ENCODE assay signal across 21 mouse cellular contexts in genomic region chr16:95815206-95815731, GRCm38 (mm10).
A peak's percentile ranks its signal among the peaks of the same experiment; 100 is the strongest.
DNase-seq lines count a peak whose midpoint lies in the region; ATAC-seq and TF ChIP-seq lines count a peak whose summit lies in the region.
"Had no signal": no experiment of that assay in that cellular context is flagged by ENCODE, and none has a peak within 500 bp of the region (broad histone marks: within the 10 kb centered on the region; RNA-seq: fewer than 3 reads in every experiment).

No protein-coding gene starts in this region.

- dilution Hi-C loops in CH12.LX (cut with MboI; ENCODE audit: extremely low pct_ligation_motif_present, extremely low pct_unique_long_range_greater_than_20kb, low sequenced_read_pairs) = no loop called here

- H3K4me2 ChIP-seq in CH12.LX (ENCODE audit: insufficient read depth, low read depth, poor library complexity, severe bottlenecking) = peak overlapping the region; percentile 3; the same call in 1 of the 2 replicates
- H3K4me2 ChIP-seq in forebrain, embryonic 15.5 days (replicated peaks) = no peak overlapping the region
- no peak overlapping the region for H3K4me2 ChIP-seq in midbrain, embryonic 16.5 days (ENCODE audit: low read length)
- H3K4me2 ChIP-seq: heart, embryonic 15.5 days; hindbrain, embryonic 12.5 days; intestine, embryonic 15.5 days; limb, embryonic 13.5 days; liver, embryonic 11.5 days; midbrain, embryonic 15.5 days; neural tube, embryonic 12.5 days had no signal

- in situ Hi-C loops in CH12.LX (cut with MboI; ENCODE audit: low pct_ligation_motif_present, low pct_unique_long_range_greater_than_20kb, low sequenced_read_pairs) = loop anchor here (10.0 kb wide), 1 partner anchor 120 kb away; no protein-coding TSS in a partner anchor

- H3K4me1 ChIP-seq in CH12.LX (ENCODE audit: control insufficient read depth in 1 of 2, insufficient read depth in 2 of 2) = peaks cover 16 to 30% of the 10 kb centered on the region in 2 experiments
- 0 out of 2 replicates have a peak, but pooled peaks cover 3% of the 10 kb centered on the region for H3K4me1 ChIP-seq in forebrain, embryonic 15.5 days
- no peaks in the 10 kb centered on the region for H3K4me1 ChIP-seq in midbrain, embryonic 16.5 days (ENCODE audit: control insufficient read depth, insufficient read depth, low read length)
- H3K4me1 ChIP-seq: forebrain, embryonic 10.5 days; heart, embryonic 10.5 days; hindbrain, embryonic 12.5 days; midbrain, embryonic 15.5 days; neural tube, embryonic 12.5 days had no signal

- peaks cover 24% of the 10 kb centered on the region for H3K9me3 ChIP-seq in CH12.LX (replicated peaks; ENCODE audit: low read length)
- H3K9me3 ChIP-seq in forebrain, embryonic 15.5 days = no peaks in the 10 kb centered on the region
- H3K9me3 ChIP-seq in midbrain, embryonic 16.5 days (replicated peaks; ENCODE audit: control insufficient read depth, low read length, poor library complexity, severe bottlenecking) = no peaks in the 10 kb centered on the region
- H3K9me3 ChIP-seq: heart, embryonic 10.5 days; heart, embryonic 15.5 days; intestine, embryonic 15.5 days; midbrain, embryonic 15.5 days had no signal

- H3K9ac ChIP-seq in CH12.LX (ENCODE audit: insufficient read depth, low read depth) = no peak overlapping the region
- H3K9ac ChIP-seq in forebrain, embryonic 15.5 days (replicated peaks) = no peak overlapping the region
- no peak overlapping the region for H3K9ac ChIP-seq in midbrain, embryonic 16.5 days (ENCODE audit: low read depth, low read length)
- H3K9ac ChIP-seq: forebrain, postnatal 0 days; heart, embryonic 15.5 days; hindbrain, embryonic 12.5 days; intestine, embryonic 15.5 days; limb, embryonic 13.5 days; midbrain, embryonic 15.5 days; neural tube, embryonic 12.5 days had no signal

- DNase-seq in left cerebral cortex, postnatal 4 days = peak; percentile 34
- no peak for DNase-seq in left cerebral cortex, postnatal 14 days (ENCODE audit: low spot score in 2 of 2)
- DNase-seq in A20 (ENCODE audit: low read depth, low spot score) (peak; percentile 40), CH12.LX (ENCODE audit: extremely low read depth) (peak; percentile 75)
- DNase-seq in heart, postnatal 36 days = no peak
- DNase-seq: forebrain, postnatal 0 days; thymus, adult 18-20 months had no signal

- H3K79me2 ChIP-seq in CH12.LX (replicated peaks; ENCODE audit: control insufficient read depth, extremely low read depth, insufficient read depth, poor library complexity, severe bottlenecking) (no peaks in the 10 kb centered on the region), macrophage (ENCODE audit: inconsistent target) (no peaks in the 10 kb centered on the region)

- H3K27ac ChIP-seq in CH12.LX (ENCODE audit: insufficient read depth, low read depth) = no peak overlapping the region
- peak overlapping the region; percentile 58 for H3K27ac ChIP-seq in macrophage
- H3K27ac ChIP-seq in forebrain, embryonic 15.5 days (replicated peaks) = no peak overlapping the region
- H3K27ac ChIP-seq in midbrain, embryonic 16.5 days (ENCODE audit: low read length) = no peak overlapping the region
- H3K27ac ChIP-seq: forebrain, embryonic 10.5 days; heart, embryonic 10.5 days; heart, embryonic 15.5 days; hindbrain, embryonic 12.5 days; hindbrain, postnatal 0 days; intestine, embryonic 15.5 days; limb, embryonic 13.5 days; midbrain, embryonic 15.5 days; neural tube, embryonic 12.5 days; stomach, postnatal 0 days had no signal

- TF ChIP-seq POLR2A in CH12.LX (IDR thresholded peaks at IDR 0.05; ENCODE audit: low read depth, low read length) = no peak

- ATAC-seq in forebrain, embryonic 15.5 days (replicated peaks) = no peak
- ATAC-seq in midbrain, embryonic 16.5 days = no peak
- ATAC-seq: forebrain, postnatal 0 days; intestine, embryonic 15.5 days; midbrain, embryonic 15.5 days had no signal

- H3K36me3 ChIP-seq in CH12.LX (replicated peaks in 1 of 2; ENCODE audit: control insufficient read depth in 1 of 2, insufficient read depth in 1 of 2, low read length in 1 of 2) = no peaks in the 10 kb centered on the region
- no peaks in the 10 kb centered on the region for H3K36me3 ChIP-seq in macrophage (ENCODE audit: inconsistent target)
- H3K36me3 ChIP-seq in forebrain, embryonic 15.5 days = no peaks in the 10 kb centered on the region
- H3K36me3 ChIP-seq in midbrain, embryonic 16.5 days (ENCODE audit: control insufficient read depth, insufficient read depth, low read length) = no peaks in the 10 kb centered on the region
- H3K36me3 ChIP-seq: forebrain, embryonic 10.5 days; heart, embryonic 10.5 days; heart, embryonic 15.5 days; hindbrain, embryonic 12.5 days; intestine, embryonic 15.5 days; limb, embryonic 13.5 days; midbrain, embryonic 15.5 days; neural tube, embryonic 12.5 days had no signal

- WGBS in macrophage (ENCODE audit: missing documents) = 91% methylated on average over 6 of the region's 6 CpGs
- 94% methylated on average over 6 of the region's 6 CpGs for WGBS in forebrain, embryonic 15.5 days
- 95% methylated on average over 6 of the region's 6 CpGs for WGBS in midbrain, embryonic 16.5 days

- intact Hi-C loops in left cerebral cortex, postnatal 4 days (cut with DNase I) = no loop called here
- intact Hi-C loops in left cerebral cortex, postnatal 14 days (cut with DNase I) = no loop called here
- intact Hi-C loops in heart, postnatal 36 days (cut with DNase I) = no loop called here

- H3K4me3 ChIP-seq in CH12.LX (replicated peaks in 1 of 3; ENCODE audit: low read depth in 2 of 3, low read length in 2 of 3, poor library complexity in 1 of 3) (peak overlapping the region in 1 of 3 experiments; percentile 7), macrophage (ENCODE audit: inconsistent target) (no peak overlapping the region)
- H3K4me3 ChIP-seq in forebrain, embryonic 15.5 days = no peak overlapping the region
- H3K4me3 ChIP-seq in midbrain, embryonic 16.5 days (ENCODE audit: low read depth, low read length) = no peak overlapping the region
- H3K4me3 ChIP-seq: forebrain, embryonic 10.5 days; heart, embryonic 10.5 days; heart, embryonic 15.5 days; hindbrain, embryonic 12.5 days; intestine, embryonic 15.5 days; limb, embryonic 13.5 days; midbrain, embryonic 15.5 days; neural tube, embryonic 12.5 days had no signal

- H3K27me3 ChIP-seq in CH12.LX (replicated peaks) = peaks cover 2% of the 10 kb centered on the region
- no peaks in the 10 kb centered on the region for H3K27me3 ChIP-seq in forebrain, embryonic 15.5 days
- H3K27me3 ChIP-seq in midbrain, embryonic 16.5 days (ENCODE audit: control insufficient read depth, insufficient read depth, low read depth, low read length) = no peaks in the 10 kb centered on the region
- H3K27me3 ChIP-seq: heart, embryonic 15.5 days; hindbrain, embryonic 12.5 days; intestine, embryonic 15.5 days; limb, embryonic 13.5 days; midbrain, embryonic 15.5 days; neural tube, embryonic 12.5 days had no signal

- TF ChIP-seq RAD21 in CH12.LX (IDR thresholded peaks at IDR 0.05; ENCODE audit: low read depth, low read length) = no peak; the same call in 1 of the 2 replicates

- peak; percentile 38; the same call in 1 of the 2 replicates for TF ChIP-seq EP300 in CH12.LX (IDR thresholded peaks at IDR 0.05; ENCODE audit: low read length)

- no peak for TF ChIP-seq CTCF in CH12.LX (conservative IDR thresholded peaks at IDR 0.05 in 1 of 2, IDR thresholded peaks at IDR 0.05 in 1 of 2; ENCODE audit: low read depth in 2 of 2, low read length in 2 of 2)

TF ChIP-seq in CH12.LX, 34 proteins besides CTCF, POLR2A, EP300 and RAD21:
- TF ChIP-seq SMC3 (IDR thresholded peaks at IDR 0.05; ENCODE audit: low read depth, low read length) (no peak), ZNF384 (IDR thresholded peaks at IDR 0.05; ENCODE audit: low read depth, low read length) (no peak), MAFK (IDR thresholded peaks at IDR 0.05; ENCODE audit: insufficient replicate concordance, low read length) (no peak), HCFC1 (IDR thresholded peaks at IDR 0.05; ENCODE audit: low read depth, low read length) (no peak), ZMIZ1 (IDR thresholded peaks at IDR 0.05; ENCODE audit: low read depth, low read length) (peak; percentile 31; the same call in 1 of the 2 replicates), IRF4 (IDR thresholded peaks at IDR 0.05; ENCODE audit: low read depth, low read length) (no peak), TBP (conservative IDR thresholded peaks at IDR 0.05; ENCODE audit: low read depth, low read length) (no peak), NELFE (IDR thresholded peaks at IDR 0.05; ENCODE audit: low read depth, low read length) (no peak), ETS1 (conservative IDR thresholded peaks at IDR 0.05; ENCODE audit: low read depth, low read length) (peak; percentile 74), MAZ (IDR thresholded peaks at IDR 0.05; ENCODE audit: low read depth, low read length) (no peak), MAX (IDR thresholded peaks at IDR 0.05; ENCODE audit: low read length) (no peak), PAX5 (IDR thresholded peaks at IDR 0.05; ENCODE audit: low read length) (no peak), RCOR1 (conservative IDR thresholded peaks at IDR 0.05; ENCODE audit: low read depth, low read length) (no peak), SIN3A (IDR thresholded peaks at IDR 0.05; ENCODE audit: low read length) (0 out of 2 replicates have a peak, but pooled peaks have one; percentile 45), MYC (IDR thresholded peaks at IDR 0.05; ENCODE audit: low read depth, low read length) (0 out of 2 replicates have a peak, but pooled peaks have one; percentile 18), TCF12 (IDR thresholded peaks at IDR 0.05; ENCODE audit: low read depth, low read length) (peak; percentile 85), MEF2A (IDR thresholded peaks at IDR 0.05; ENCODE audit: borderline replicate concordance, low read depth, low read length) (peak; percentile 25; the same call in 1 of the 2 replicates), MXI1 (IDR thresholded peaks at IDR 0.05; ENCODE audit: low read depth, low read length) (no peak; the same call in 1 of the 2 replicates), BHLHE40 (IDR thresholded peaks at IDR 0.05; ENCODE audit: low read depth, low read length) (peak; percentile 98), ELF1 (IDR thresholded peaks at IDR 0.05; ENCODE audit: low read depth, low read length) (no peak), USF1 (IDR thresholded peaks at IDR 0.05; ENCODE audit: low read depth, low read length) (no peak)

Comparison
In these comparisons a context has a peak if more than half of its experiments do, and no peak if none do; other contexts are left out.
1. DNase-seq: peak in left cerebral cortex, postnatal 4 days (single experiment), A20 (single experiment) and CH12.LX (single experiment); none in left cerebral cortex, postnatal 14 days (0 of 2) and heart, postnatal 36 days (0 of 2).